Mouse (Mus musculus): ENCODE results near the gene Slc16a8. TPM values are rescaled to one million over a fixed set of nuclear protein-coding genes. Genes with fewer than 3 reads are reported as not detected.

The Slc16a8 gene
- total RNA-seq, 1 experiment = 0.58 TPM

- Histone ChIP-seq H3K27ac (ENCODE audit: insufficient read depth, low read depth, low read length, poor library complexity, severe bottlenecking) (no peak within 1 kb of the TSS), H3K4me1 (ENCODE audit: control insufficient read depth in 2 of 2, insufficient read depth in 2 of 2, low read length in 2 of 2, poor library complexity in 1 of 2) (peaks cover 0 to 13% of the 10 kb centered on the region in 2 experiments; a peak in 3 of 4 replicates), H3K9ac (ENCODE audit: insufficient read depth, low read depth, low read length, poor library complexity, severe bottlenecking) (no peak within 1 kb of the TSS), H3K4me3 (ENCODE audit: insufficient read depth in 1 of 2, low read depth in 1 of 2, low read length in 2 of 2, poor library complexity in 1 of 2, severe bottlenecking in 1 of 2) (no peak within 1 kb of the TSS), H3K9me3 (ENCODE audit: control insufficient read depth, insufficient read depth, low read depth, low read length) (no peaks in the 10 kb centered on the region), H3K36me3 (ENCODE audit: control insufficient read depth, insufficient read depth, low read length, poor library complexity, severe bottlenecking) (peaks cover 25% of the 10 kb centered on the region)
- DNase-seq (ENCODE audit: low read depth, low spot score) = no peak
- in situ Hi-C loops (cut with MboI; ENCODE audit: low sequenced_read_pairs in 2 of 2, unreplicated experiment in 2 of 2) = no loop called here
- TF ChIP-seq MAFK (IDR thresholded peaks at IDR 0.05; ENCODE audit: insufficient read depth, low read depth, low read length) (no peak), ZC3H11A (IDR thresholded peaks at IDR 0.05; ENCODE audit: borderline replicate concordance, low read depth, low read length) (no peak), ZNF384 (IDR thresholded peaks at IDR 0.05; ENCODE audit: low read depth, low read length) (no peak), HCFC1 (IDR thresholded peaks at IDR 0.05; ENCODE audit: borderline replicate concordance, insufficient read depth, low read length) (no peak), CHD2 (IDR thresholded peaks at IDR 0.05; ENCODE audit: low read depth, low read length) (no peak)
These were observed 30.8 kb upstream of the Slc16a8 start, which contains the start of gene Baiap2l2 for GRCm38 (mm10) chr15:79285399-79285798. Baiap2l2 (minus strand) TSS chr15:79285537.

GRCm38 (mm10) chr15:79283371-79283770 is 28.8 kb upstream of the Slc16a8 start:
- Histone ChIP-seq H3K4me3 (ENCODE audit: insufficient read depth in 1 of 2, low read depth in 1 of 2, low read length in 2 of 2, poor library complexity in 1 of 2, severe bottlenecking in 1 of 2) (no peak overlapping the region), H3K36me3 (ENCODE audit: control insufficient read depth, insufficient read depth, low read length, poor library complexity, severe bottlenecking) (peaks cover 15% of the 10 kb centered on the region), H3K9me3 (ENCODE audit: control insufficient read depth, insufficient read depth, low read depth, low read length) (no peaks in the 10 kb centered on the region), H3K27ac (ENCODE audit: insufficient read depth, low read depth, low read length, poor library complexity, severe bottlenecking) (no peak overlapping the region), H3K9ac (ENCODE audit: insufficient read depth, low read depth, low read length, poor library complexity, severe bottlenecking) (no peak overlapping the region), H3K4me1 (ENCODE audit: control insufficient read depth in 2 of 2, insufficient read depth in 2 of 2, low read length in 2 of 2, poor library complexity in 1 of 2) (peaks cover 0 to 13% of the 10 kb centered on the region in 2 experiments; a peak in 3 of 4 replicates)
- TF ChIP-seq CHD2 (IDR thresholded peaks at IDR 0.05; ENCODE audit: low read depth, low read length) (no peak), ZNF384 (IDR thresholded peaks at IDR 0.05; ENCODE audit: low read depth, low read length) (no peak), HCFC1 (IDR thresholded peaks at IDR 0.05; ENCODE audit: borderline replicate concordance, insufficient read depth, low read length) (no peak), ZC3H11A (IDR thresholded peaks at IDR 0.05; ENCODE audit: borderline replicate concordance, low read depth, low read length) (no peak), MAFK (IDR thresholded peaks at IDR 0.05; ENCODE audit: insufficient read depth, low read depth, low read length) (no peak)
- no peak for DNase-seq (ENCODE audit: low read depth, low spot score)
- in situ Hi-C loops (cut with MboI; ENCODE audit: low sequenced_read_pairs in 2 of 2, unreplicated experiment in 2 of 2) = no loop called here

GRCm38 (mm10) chr15:79282434-79282833 is 27.9 kb upstream of the Slc16a8 start:
- no peak for TF ChIP-seq MAFK (IDR thresholded peaks at IDR 0.05; ENCODE audit: insufficient read depth, low read depth, low read length)
- TF ChIP-seq CHD2 (IDR thresholded peaks at IDR 0.05; ENCODE audit: low read depth, low read length) = no peak
- Histone ChIP-seq H3K36me3 (ENCODE audit: control insufficient read depth, insufficient read depth, low read length, poor library complexity, severe bottlenecking) (peaks cover 11% of the 10 kb centered on the region), H3K4me3 (ENCODE audit: insufficient read depth in 1 of 2, low read depth in 1 of 2, low read length in 2 of 2, poor library complexity in 1 of 2, severe bottlenecking in 1 of 2) (no peak overlapping the region), H3K4me1 (ENCODE audit: control insufficient read depth in 2 of 2, insufficient read depth in 2 of 2, low read length in 2 of 2, poor library complexity in 1 of 2) (peaks cover 0 to 13% of the 10 kb centered on the region in 2 experiments; a peak in 3 of 4 replicates), H3K9me3 (ENCODE audit: control insufficient read depth, insufficient read depth, low read depth, low read length) (no peaks in the 10 kb centered on the region), H3K27ac (ENCODE audit: insufficient read depth, low read depth, low read length, poor library complexity, severe bottlenecking) (no peak overlapping the region), H3K9ac (ENCODE audit: insufficient read depth, low read depth, low read length, poor library complexity, severe bottlenecking) (no peak overlapping the region)
- DNase-seq (ENCODE audit: low read depth, low spot score) = no peak
- in situ Hi-C loops (cut with MboI; ENCODE audit: low sequenced_read_pairs in 2 of 2, unreplicated experiment in 2 of 2) = no loop called here

- Histone ChIP-seq H3K9ac (ENCODE audit: insufficient read depth, low read depth, low read length, poor library complexity, severe bottlenecking) (peak overlapping the region; percentile 7; the same call in 1 of the 2 replicates), H3K36me3 (ENCODE audit: control insufficient read depth, insufficient read depth, low read length, poor library complexity, severe bottlenecking) (peaks cover 5% of the 10 kb centered on the region; the same call in 1 of the 2 replicates), H3K4me3 (ENCODE audit: insufficient read depth in 1 of 2, low read depth in 1 of 2, low read length in 2 of 2, poor library complexity in 1 of 2, severe bottlenecking in 1 of 2) (no peak overlapping the region), H3K9me3 (ENCODE audit: control insufficient read depth, insufficient read depth, low read depth, low read length) (no peaks in the 10 kb centered on the region), H3K27ac (ENCODE audit: insufficient read depth, low read depth, low read length, poor library complexity, severe bottlenecking) (no peak overlapping the region), H3K4me1 (ENCODE audit: control insufficient read depth in 2 of 2, insufficient read depth in 2 of 2, low read length in 2 of 2, poor library complexity in 1 of 2) (peaks cover 0 to 13% of the 10 kb centered on the region in 2 experiments; a peak in 3 of 4 replicates)
- no peak for TF ChIP-seq CHD2 (IDR thresholded peaks at IDR 0.05; ENCODE audit: low read depth, low read length)
- no peak for TF ChIP-seq ZNF384 (IDR thresholded peaks at IDR 0.05; ENCODE audit: low read depth, low read length)
- TF ChIP-seq HCFC1 (IDR thresholded peaks at IDR 0.05; ENCODE audit: borderline replicate concordance, insufficient read depth, low read length) = no peak
- TF ChIP-seq ZC3H11A (IDR thresholded peaks at IDR 0.05; ENCODE audit: borderline replicate concordance, low read depth, low read length) = no peak
- no peak for TF ChIP-seq MAFK (IDR thresholded peaks at IDR 0.05; ENCODE audit: insufficient read depth, low read depth, low read length)
- in situ Hi-C loops (cut with MboI; ENCODE audit: low sequenced_read_pairs in 2 of 2, unreplicated experiment in 2 of 2) = no loop called here
- peak; percentile 51 for DNase-seq (ENCODE audit: low read depth, low spot score)
These were observed 26.8 kb upstream of the Slc16a8 start for GRCm38 (mm10) chr15:79281389-79281788.

GRCm38 (mm10) chr15:79280850-79281249 is 26.3 kb upstream of the Slc16a8 start:
- no peak for DNase-seq (ENCODE audit: low read depth, low spot score)
- TF ChIP-seq ZNF384 (IDR thresholded peaks at IDR 0.05; ENCODE audit: low read depth, low read length) (no peak), MAFK (IDR thresholded peaks at IDR 0.05; ENCODE audit: insufficient read depth, low read depth, low read length) (no peak), ZC3H11A (IDR thresholded peaks at IDR 0.05; ENCODE audit: borderline replicate concordance, low read depth, low read length) (no peak), HCFC1 (IDR thresholded peaks at IDR 0.05; ENCODE audit: borderline replicate concordance, insufficient read depth, low read length) (no peak), CHD2 (IDR thresholded peaks at IDR 0.05; ENCODE audit: low read depth, low read length) (no peak)
- H3K4me1 ChIP-seq (ENCODE audit: control insufficient read depth in 2 of 2, insufficient read depth in 2 of 2, low read length in 2 of 2, poor library complexity in 1 of 2) = peaks cover 0 to 13% of the 10 kb centered on the region in 2 experiments; a peak in 3 of 4 replicates
- H3K9me3 ChIP-seq (ENCODE audit: control insufficient read depth, insufficient read depth, low read depth, low read length) = no peaks in the 10 kb centered on the region
- no peaks in the 10 kb centered on the region for H3K36me3 ChIP-seq (ENCODE audit: control insufficient read depth, insufficient read depth, low read length, poor library complexity, severe bottlenecking)
- H3K4me3 ChIP-seq (ENCODE audit: insufficient read depth in 1 of 2, low read depth in 1 of 2, low read length in 2 of 2, poor library complexity in 1 of 2, severe bottlenecking in 1 of 2) = no peak overlapping the region
- no peak overlapping the region for H3K9ac ChIP-seq (ENCODE audit: insufficient read depth, low read depth, low read length, poor library complexity, severe bottlenecking)
- no peak overlapping the region for H3K27ac ChIP-seq (ENCODE audit: insufficient read depth, low read depth, low read length, poor library complexity, severe bottlenecking)
- in situ Hi-C loops (cut with MboI; ENCODE audit: low sequenced_read_pairs in 2 of 2, unreplicated experiment in 2 of 2) = no loop called here
